Mouse (Mus musculus): ENCODE data around the gene Idua.

The Idua gene

GRCm38 (mm10) chr5:108691152-108691551 lies 31.0 kb downstream of the Idua start:
- no peak for DNase-seq

- DNase-seq = peak; percentile 74 to 78
These were observed 32.1 kb downstream of the Idua start, which contains the start of gene Fgfrl1 for GRCm38 (mm10) chr5:108692271-108692670. Gene Fgfrl1, plus strand, starts transcription at chr5:108692382.

- peak; percentile 88 to 89 for DNase-seq
These were observed 33.7 kb downstream of the Idua start for GRCm38 (mm10) chr5:108693872-108694288.

- DNase-seq = peak; percentile 52 to 54
These were observed 34.5 kb downstream of the Idua start for GRCm38 (mm10) chr5:108694352-108695261.

- DNase-seq = no peak
These were observed 35.7 kb downstream of the Idua start for GRCm38 (mm10) chr5:108695861-108696260.

GRCm38 (mm10) chr5:108696542-108696941 lies 36.4 kb downstream of the Idua start:
- no peak for DNase-seq

- DNase-seq = no peak
These were observed 37.2 kb downstream of the Idua start for GRCm38 (mm10) chr5:108697341-108697753.

- DNase-seq = no peak
These were observed 40.2 kb downstream of the Idua start for GRCm38 (mm10) chr5:108700346-108700745.

- DNase-seq = no peak
These were observed 41.4 kb downstream of the Idua start for GRCm38 (mm10) chr5:108701341-108702021.

- no peak for DNase-seq
These were observed 43.9 kb downstream of the Idua start for GRCm38 (mm10) chr5:108703754-108704626.

GRCm38 (mm10) chr5:108707758-108708157 lies 47.6 kb downstream of the Idua start:
- no peak for DNase-seq

- DNase-seq = no peak
These were observed 48.3 kb downstream of the Idua start for GRCm38 (mm10) chr5:108708419-108708818.

- DNase-seq = no peak
These were observed 49.0 kb downstream of the Idua start for GRCm38 (mm10) chr5:108708981-108709731.

- DNase-seq = no peak
These were observed 51.8 kb downstream of the Idua start for GRCm38 (mm10) chr5:108711968-108712367.

GRCm38 (mm10) chr5:108713096-108713495 lies 53.0 kb downstream of the Idua start:
- DNase-seq = no peak

- no peak for DNase-seq
These were observed 53.6 kb downstream of the Idua start for GRCm38 (mm10) chr5:108713691-108714090.

GRCm38 (mm10) chr5:108714149-108714548 lies 54.0 kb downstream of the Idua start:
- no peak for DNase-seq

- DNase-seq = no peak
These were observed 55.8 kb downstream of the Idua start for GRCm38 (mm10) chr5:108715974-108716373.

- no peak for DNase-seq
These were observed 57.9 kb downstream of the Idua start for GRCm38 (mm10) chr5:108718051-108718450.

- DNase-seq = no peak
These were observed 59.6 kb downstream of the Idua start for GRCm38 (mm10) chr5:108719761-108720160.

GRCm38 (mm10) chr5:108724006-108724405 lies 63.9 kb downstream of the Idua start:
- DNase-seq = no peak

Measured in lung, adult 18-20 months (tissue).